Mouse (Mus musculus) gastrocnemius, adult 2 months (tissue): ENCODE measurements around the gene Prr27. TPM values are rescaled to one million over a fixed set of nuclear protein-coding genes. Genes with fewer than 3 reads are reported as not detected.
A peak's percentile ranks its signal among the peaks of the same experiment; 100 is the strongest.

Experiments
- DNase-seq: peaks from one replicate; pipeline ENCODE4 v3.0.0; 2022
- H3K27ac ChIP-seq: fragments of 200-600 bp; 2 replicates; pipeline ENCODE4 v1.8.1; 2022; ENCODE audit warnings: mild to moderate bottlenecking
- H3K4me3 ChIP-seq: fragments of 200-600 bp; 2 replicates; pipeline ENCODE4 v1.8.1; 2022; ENCODE audit warnings: mild to moderate bottlenecking, moderate library complexity
- CTCF ChIP-seq: fragments of 200-600 bp; IDR thresholded peaks from 2 replicates; pipeline ENCODE4 v1.8.1; 2022; ENCODE audit warnings: antibody characterized with exemption, mild to moderate bottlenecking, moderate library complexity
- intact Hi-C: fragments of 180-260 bp; cut with DNase I; formaldehyde crosslinking; loops from one replicate; pipeline ENCODE4 v1.15.1; 2025
- long read RNA-seq, 2 experiments: library from polyadenylated mRNA; stranded (forward); transcript quantifications; one replicate each; pipeline ENCODE4 v2.0.0; 2021
- total RNA-seq, 2 experiments: library from RNA; stranded (reverse); gene quantifications; 2 replicates each; pipeline ENCODE4 v1.2.3; 2021

Gene Prr27
- not detected for total RNA-seq
- long read RNA-seq, experiment 1: 0 reads
- long read RNA-seq, experiment 2: 0 reads

DNA sequence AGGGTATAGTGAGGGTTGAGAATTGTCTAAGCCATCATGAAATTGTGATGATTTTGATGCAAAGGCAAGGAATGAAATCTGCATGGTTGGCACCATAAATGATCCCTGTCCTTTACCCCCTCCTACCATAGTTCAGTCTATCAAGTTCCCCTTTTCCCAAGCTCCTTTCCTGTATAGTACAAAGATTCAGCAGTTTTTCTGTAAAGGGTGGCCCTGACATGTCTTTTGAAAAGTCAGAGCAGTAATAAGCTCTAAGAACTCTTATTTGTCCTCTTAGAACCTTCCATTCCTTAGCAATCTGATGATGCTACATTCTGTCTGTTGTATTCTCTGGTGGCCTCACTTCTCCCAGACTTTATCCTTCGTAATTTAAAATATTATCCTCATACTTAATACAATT lies at the start of gene Prr27:
Gene Prr27, plus strand, starts transcription at position 301 of the 400 bp plus-strand sequence.
- intact Hi-C loops: no loop called here
- no peak for DNase-seq
- H3K4me3 ChIP-seq: no peak within 1 kb of the TSS
- TF ChIP-seq CTCF: no peak
- H3K27ac ChIP-seq: no peak within 1 kb of the TSS

- Histone ChIP-seq H3K27ac (no peak overlapping the region), H3K4me3 (no peak overlapping the region)
- intact Hi-C loops: no loop called here
- no peak for DNase-seq
- TF ChIP-seq CTCF: no peak
Observed at GRCm38 (mm10) chr5:87782731-87783130, 42.8 kb upstream of the Prr27 start.

GRCm38 (mm10) chr5:87807782-87808181 lies 17.7 kb upstream of the Prr27 start, which contains the start of gene Csn1s2b:
Csn1s2b (plus strand) TSS chr5:87808082.
- H3K27ac ChIP-seq: no peak within 1 kb of the TSS
- no peak for DNase-seq
- TF ChIP-seq CTCF: no peak
- H3K4me3 ChIP-seq: no peak within 1 kb of the TSS
- intact Hi-C loops: no loop called here

- no peak for DNase-seq
- Histone ChIP-seq H3K4me3 (no peak overlapping the region), H3K27ac (no peak overlapping the region)
- intact Hi-C loops: no loop called here
- TF ChIP-seq CTCF: no peak
Observed at GRCm38 (mm10) chr5:87809253-87809652, 16.2 kb upstream of the Prr27 start.

DNA sequence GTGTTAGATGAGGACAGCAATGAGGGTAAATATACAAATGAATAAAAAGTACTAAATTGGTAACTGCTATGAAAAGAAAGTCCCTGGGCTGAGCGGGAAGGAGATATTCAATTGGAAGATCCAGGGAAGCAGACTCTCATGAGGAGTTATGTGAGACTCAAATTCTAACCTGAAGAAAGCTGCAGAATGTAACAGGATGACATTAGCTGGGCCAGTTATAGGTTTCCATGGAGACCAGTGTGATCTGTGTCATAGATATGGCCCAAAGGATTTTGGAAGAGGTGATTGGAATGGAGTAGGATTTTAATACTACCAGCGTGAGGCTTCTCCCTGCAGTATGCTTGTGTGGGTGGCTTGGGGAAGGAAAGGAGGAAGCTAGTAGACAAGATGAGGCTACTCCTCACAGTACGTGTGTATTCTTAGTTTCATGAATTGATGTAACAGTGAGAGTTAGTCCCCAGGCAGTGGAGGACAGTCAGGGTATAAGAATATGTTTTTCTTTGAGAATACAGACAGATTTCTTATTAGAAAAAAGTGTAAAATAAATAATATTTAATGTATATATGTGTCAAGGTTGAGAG lies 29.7 kb downstream of the Prr27 start:
- no peak overlapping the region for H3K4me3 ChIP-seq
- no peak for TF ChIP-seq CTCF
- no peak for DNase-seq
- intact Hi-C loops: no loop called here
- H3K27ac ChIP-seq: no peak overlapping the region

- Histone ChIP-seq H3K27ac (no peak overlapping the region), H3K4me3 (no peak overlapping the region)
- no peak for TF ChIP-seq CTCF
- intact Hi-C loops: no loop called here
- no peak for DNase-seq
Observed at GRCm38 (mm10) chr5:87870084-87870483, 44.6 kb downstream of the Prr27 start.

- intact Hi-C loops: no loop called here
- TF ChIP-seq CTCF: peak; percentile 25; the same call in 1 of the 2 replicates
- DNase-seq: no peak
- no peak overlapping the region for H3K4me3 ChIP-seq
- H3K27ac ChIP-seq: no peak overlapping the region
Observed at GRCm38 (mm10) chr5:87871423-87871822, 45.9 kb downstream of the Prr27 start.

DNA sequence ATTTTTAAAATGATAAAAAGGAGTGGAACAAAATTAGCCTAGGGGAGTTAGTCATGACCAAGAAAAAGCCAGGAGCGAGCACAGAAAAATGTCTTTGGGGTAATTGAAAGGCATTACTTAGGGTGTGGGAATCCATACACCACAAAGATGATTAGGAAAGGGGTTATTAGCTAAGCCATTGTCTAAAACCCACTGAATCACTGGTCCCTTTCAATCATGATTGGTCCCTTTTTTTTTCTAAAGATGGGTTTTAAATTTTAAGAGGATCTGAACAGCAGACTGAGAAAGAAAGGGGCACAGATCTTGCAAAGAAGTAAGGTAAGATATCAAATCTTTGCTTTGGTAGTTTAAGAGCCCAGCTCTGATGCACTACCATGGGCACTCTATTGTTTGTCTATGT lies 59.2 kb downstream of the Prr27 start, which contains the start of gene Odam:
Gene Odam, plus strand, starts transcription at position 301 of the 400 bp plus-strand sequence.
- Histone ChIP-seq H3K4me3 (no peak within 1 kb of the TSS), H3K27ac (no peak within 1 kb of the TSS)
- no peak for DNase-seq
- intact Hi-C loops: no loop called here
- TF ChIP-seq CTCF: no peak

Other genes starting within 250 kb of the Prr27 start
- under 1 TPM in 1 of 2 experiments, not detected in 1; 0.26 TPM for gene Sult1e1, start 234.1 kb upstream of the Prr27 start, total RNA-seq
- not detected for gene Csn1s1, start 159.5 kb upstream of the Prr27 start, total RNA-seq
- gene Csn2, start 126.1 kb upstream of the Prr27 start, total RNA-seq: not detected
- gene Csn1s2a, start 51.1 kb upstream of the Prr27 start, total RNA-seq: not detected
- gene Csn1s2b, start 17.6 kb upstream of the Prr27 start, total RNA-seq: not detected
- not detected for gene Odam, start 59.3 kb downstream of the Prr27 start, total RNA-seq
- not detected for gene Csn3, start 99.9 kb downstream of the Prr27 start, total RNA-seq
- not detected for gene 2310003L06Rik, start 143.8 kb downstream of the Prr27 start, total RNA-seq
- gene Gm28434, start 143.8 kb downstream of the Prr27 start, total RNA-seq: not detected
- gene Cabs1, start 153.8 kb downstream of the Prr27 start, total RNA-seq: not detected
- not detected for gene Smr3a, start 176.9 kb downstream of the Prr27 start, total RNA-seq